Mouse (Mus musculus): ENCODE measurements around the gene 9130019O22Rik. TPM values are rescaled to one million over a fixed set of nuclear protein-coding genes. Genes with fewer than 3 reads are reported as not detected.
"Not testable (repeated sequence)": the region's sequence is repeated elsewhere in the genome, so short reads cannot be mapped to it uniquely, and the experiment has no call there.

Gene 9130019O22Rik
- polyA plus RNA-seq, 1 experiment from 2014 or later, result 3.1 TPM

- H3K4me2 ChIP-seq (replicated peaks; ENCODE audit: low read depth), result peak within 1 kb of the TSS; percentile 93
- no peaks in the 10 kb centered on the region for H3K9me3 ChIP-seq (ENCODE audit: control insufficient read depth, low read length)
- peaks cover 5% of the 10 kb centered on the region; the same call in 1 of the 2 replicates for H3K4me1 ChIP-seq (replicated peaks; ENCODE audit: control insufficient read depth, insufficient read depth)
- ATAC-seq (ENCODE audit: low FRiP score, low TSS enrichment) (peak; percentile 96), DNase-seq (ENCODE audit: low spot score) (peak; percentile 97)
- 0 out of 2 replicates have a peak, but pooled peaks cover 3% of the 10 kb centered on the region for H3K36me3 ChIP-seq (ENCODE audit: control insufficient read depth, insufficient read depth, low read length)
- H3K4me3 ChIP-seq (ENCODE audit: low read depth, low read length), result peak within 1 kb of the TSS; percentile 75
- 1% methylated on average over 47 of the region's 48 CpGs for WGBS
- no peaks in the 10 kb centered on the region for H3K27me3 ChIP-seq (ENCODE audit: control insufficient read depth, insufficient read depth, low read length)
- H3K9ac ChIP-seq (ENCODE audit: low read length), result peak within 1 kb of the TSS; percentile 83
- TF ChIP-seq CTCF (IDR thresholded peaks at IDR 0.05; ENCODE audit: low read depth) (peak; percentile 39; the same call in 1 of the 2 replicates), EP300 (optimal IDR thresholded peaks at IDR 0.05) (no peak)
- peak within 1 kb of the TSS; percentile 56; the same call in 1 of the 2 replicates for H3K27ac ChIP-seq (replicated peaks)
Measured at GRCm38 (mm10) chr7:127421388-127422191, 34.6 kb upstream of the 9130019O22Rik start, which contains the start of gene Zfp688. Zfp688 (minus strand) TSS chr7:127422068.

DNA sequence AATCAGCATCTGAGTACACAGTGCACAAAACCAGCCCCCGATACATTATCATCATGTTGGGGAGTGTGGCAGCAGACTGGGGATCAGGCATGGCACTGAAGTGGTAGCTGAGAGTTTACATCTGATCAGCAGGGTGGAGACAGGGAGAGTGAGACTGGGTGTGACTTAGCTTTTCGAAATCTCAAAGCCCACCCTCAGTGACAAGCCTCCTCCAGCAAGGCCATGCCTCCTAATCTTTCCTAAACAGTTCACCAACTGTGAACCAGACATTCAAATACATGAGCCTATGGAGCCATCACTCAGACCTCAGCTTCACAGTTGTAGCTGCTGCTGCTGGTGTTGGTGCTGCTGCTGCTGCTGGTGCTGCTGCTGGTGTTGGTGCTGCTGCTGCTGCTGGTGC is 24.5 kb upstream of the 9130019O22Rik start:
- Histone ChIP-seq H3K9ac (ENCODE audit: low read length) (no peak overlapping the region), H3K27ac (replicated peaks) (no peak overlapping the region), H3K4me1 (replicated peaks; ENCODE audit: control insufficient read depth, insufficient read depth) (no peaks in the 10 kb centered on the region), H3K4me2 (replicated peaks; ENCODE audit: low read depth) (no peak overlapping the region), H3K36me3 (ENCODE audit: control insufficient read depth, insufficient read depth, low read length) (no peaks in the 10 kb centered on the region), H3K4me3 (ENCODE audit: low read depth, low read length) (no peak overlapping the region), H3K27me3 (ENCODE audit: control insufficient read depth, insufficient read depth, low read length) (no peaks in the 10 kb centered on the region), H3K9me3 (ENCODE audit: control insufficient read depth, low read length) (no peaks in the 10 kb centered on the region)
- WGBS, result 77% methylated on average over 2 of the region's 2 CpGs
- ATAC-seq (ENCODE audit: low FRiP score, low TSS enrichment) (no peak), DNase-seq (ENCODE audit: low spot score) (no peak)
- no peak for TF ChIP-seq EP300 (optimal IDR thresholded peaks at IDR 0.05)
- no peak for TF ChIP-seq CTCF (IDR thresholded peaks at IDR 0.05; ENCODE audit: low read depth)

DNA sequence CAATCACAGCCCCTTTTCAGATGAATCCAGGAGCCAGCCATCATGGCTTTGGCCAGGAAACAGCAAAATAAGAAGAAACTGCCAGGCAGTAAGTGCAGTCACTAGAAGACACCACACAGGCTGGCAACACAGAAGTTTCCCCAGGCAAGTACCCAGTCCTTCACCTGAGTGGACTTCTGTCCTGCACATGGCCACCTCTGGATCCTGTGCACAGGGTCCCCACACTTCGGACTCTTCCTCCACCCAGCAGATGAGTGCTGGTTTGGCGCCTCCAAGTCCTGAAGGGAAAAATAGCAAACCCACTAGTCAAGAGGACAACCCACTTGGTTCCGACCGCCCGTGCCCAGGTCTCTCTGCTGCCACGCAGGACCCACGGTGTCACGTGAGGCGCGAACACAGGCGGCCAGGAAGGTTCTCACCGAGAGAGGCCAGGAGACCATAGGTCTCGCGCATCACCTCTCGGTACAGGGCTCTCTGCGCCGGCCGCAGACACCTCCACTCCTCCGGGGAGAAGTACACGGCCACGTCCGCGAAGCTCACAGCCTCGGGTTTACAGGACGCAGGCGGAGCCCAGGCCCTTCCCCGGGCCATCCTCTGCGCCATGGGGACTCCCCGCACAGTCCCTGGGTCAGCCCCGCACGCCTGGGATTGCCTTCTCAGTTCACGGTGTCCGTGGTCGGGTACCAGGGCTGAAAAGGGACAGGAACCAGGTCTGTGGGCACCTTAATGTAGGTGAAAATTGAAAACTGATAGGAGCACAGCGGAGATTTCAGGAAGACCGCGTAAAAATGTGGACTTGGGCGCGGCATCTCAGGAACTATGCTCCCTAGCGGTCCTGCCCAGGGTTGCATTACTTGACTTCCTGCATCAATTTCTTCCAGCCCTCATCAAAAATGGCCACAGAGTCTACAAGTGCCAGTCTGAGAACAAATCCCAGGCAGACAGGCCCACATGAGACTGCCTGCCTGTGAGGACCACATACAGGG is 19.3 kb upstream of the 9130019O22Rik start, which contains the start of gene Zfp764:
Gene Zfp764 (minus strand): TSS at position 821 of the 986 bp plus-strand sequence.
- not testable (repeated sequence) for H3K9me3 ChIP-seq (ENCODE audit: control insufficient read depth, low read length); H3K27me3 ChIP-seq (ENCODE audit: control insufficient read depth, insufficient read depth, low read length); H3K4me1 ChIP-seq (replicated peaks; ENCODE audit: control insufficient read depth, insufficient read depth); H3K36me3 ChIP-seq (ENCODE audit: control insufficient read depth, insufficient read depth, low read length)
- Histone ChIP-seq H3K27ac (replicated peaks) (peak within 1 kb of the TSS; percentile 67), H3K4me2 (replicated peaks; ENCODE audit: low read depth) (peak within 1 kb of the TSS; percentile 75), H3K4me3 (ENCODE audit: low read depth, low read length) (peak within 1 kb of the TSS; percentile 55), H3K9ac (ENCODE audit: low read length) (peak within 1 kb of the TSS; percentile 77)
- 3% methylated on average over 40 of the region's 40 CpGs for WGBS
- peak; percentile 88 for TF ChIP-seq CTCF (IDR thresholded peaks at IDR 0.05; ENCODE audit: low read depth)
- peak; percentile 90 for ATAC-seq (ENCODE audit: low FRiP score, low TSS enrichment)
- peak; percentile 88 for DNase-seq (ENCODE audit: low spot score)

GRCm38 (mm10) chr7:127404101-127404500 is 17.1 kb upstream of the 9130019O22Rik start:
- not testable (repeated sequence) for H3K27ac ChIP-seq (replicated peaks); H3K36me3 ChIP-seq (ENCODE audit: control insufficient read depth, insufficient read depth, low read length); DNase-seq (ENCODE audit: low spot score); H3K27me3 ChIP-seq (ENCODE audit: control insufficient read depth, insufficient read depth, low read length); H3K4me1 ChIP-seq (replicated peaks; ENCODE audit: control insufficient read depth, insufficient read depth); H3K4me2 ChIP-seq (replicated peaks; ENCODE audit: low read depth); H3K4me3 ChIP-seq (ENCODE audit: low read depth, low read length); H3K9ac ChIP-seq (ENCODE audit: low read length); ATAC-seq (ENCODE audit: low FRiP score, low TSS enrichment); H3K9me3 ChIP-seq (ENCODE audit: control insufficient read depth, low read length)
- 92% methylated on average over 6 of the region's 6 CpGs for WGBS

GRCm38 (mm10) chr7:127402980-127403379 is 16.0 kb upstream of the 9130019O22Rik start:
- Histone ChIP-seq H3K4me1 (replicated peaks; ENCODE audit: control insufficient read depth, insufficient read depth) (no peaks in the 10 kb centered on the region), H3K9me3 (ENCODE audit: control insufficient read depth, low read length) (no peaks in the 10 kb centered on the region), H3K36me3 (ENCODE audit: control insufficient read depth, insufficient read depth, low read length) (no peaks in the 10 kb centered on the region), H3K27ac (replicated peaks) (no peak overlapping the region), H3K9ac (ENCODE audit: low read length) (no peak overlapping the region), H3K4me2 (replicated peaks; ENCODE audit: low read depth) (no peak overlapping the region), H3K27me3 (ENCODE audit: control insufficient read depth, insufficient read depth, low read length) (no peaks in the 10 kb centered on the region), H3K4me3 (ENCODE audit: low read depth, low read length) (no peak overlapping the region)
- no peak for ATAC-seq (ENCODE audit: low FRiP score, low TSS enrichment)
- 37% methylated on average over 2 of the region's 2 CpGs for WGBS
- DNase-seq (ENCODE audit: low spot score), result no peak
- TF ChIP-seq CTCF (IDR thresholded peaks at IDR 0.05; ENCODE audit: low read depth) (0 out of 2 replicates have a peak, but pooled peaks have one; percentile 18), EP300 (optimal IDR thresholded peaks at IDR 0.05) (no peak)
